Mouse (Mus musculus) liver, postnatal 0 days (tissue): ENCODE measurements around the gene D130043K22Rik.

Experiments used
- CTCF ChIP-seq: sonication (generic); IDR thresholded peaks from 2 replicates; pipeline ENCODE4 v1.5.1; 2016; ENCODE audit warnings: antibody characterized with exemption, low read depth
- EP300 ChIP-seq: IDR thresholded peaks from 2 replicates; pipeline ENCODE4 v1.6.1; 2016; ENCODE audit warnings: antibody characterized with exemption, low read depth, mild to moderate bottlenecking

- TF ChIP-seq CTCF (no peak), EP300 (no peak)
Measured at GRCm38 (mm10) chr13:24906831-24907570, 62.1 kb downstream of the D130043K22Rik start.
